Mouse (Mus musculus): ENCODE data around the gene Gm26602.

DNA sequence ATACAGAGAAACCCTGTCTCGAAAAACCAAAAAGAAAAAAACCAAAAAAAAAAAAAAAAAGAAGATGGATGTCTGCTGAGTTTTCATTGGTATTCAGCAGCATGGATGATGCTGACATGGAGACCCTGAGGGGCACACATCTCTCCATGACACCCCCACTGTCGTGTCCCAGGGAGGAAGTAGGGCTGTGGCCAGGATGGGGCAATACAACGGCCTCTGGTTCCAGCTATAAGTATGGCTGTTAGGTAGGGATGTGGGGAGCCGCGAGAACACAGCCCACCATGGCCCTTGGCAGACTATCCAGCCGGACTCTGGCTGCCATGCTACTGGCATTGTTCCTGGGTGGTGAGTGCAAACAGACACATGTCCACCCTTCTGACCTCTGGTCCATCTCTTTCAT is 24.6 kb upstream of the Gm26602 start, which contains the start of gene Elane:
- TF ChIP-seq POLR2A (IDR thresholded peaks at IDR 0.05; ENCODE audit: control insufficient read depth, extremely low read depth, insufficient read depth, low read length, poor library complexity): no peak
- TF ChIP-seq CTCF (IDR thresholded peaks at IDR 0.05; ENCODE audit: borderline replicate concordance, control insufficient read depth, extremely low read depth, insufficient read depth, low read length, poor library complexity): no peak
